Mouse (Mus musculus) common myeloid progenitor, adult 5-6 weeks (primary cell): Measurements from ENCODE around the gene Safb2. TPM values are rescaled to one million over a fixed set of nuclear protein-coding genes. Genes with fewer than 3 reads are reported as not detected.
"Not testable (repeated sequence)": the region's sequence is repeated elsewhere in the genome, so short reads cannot be mapped to it uniquely, and the experiment has no call there.

Experiments
- ATAC-seq: replicated peaks from 2 replicates; pipeline ENCODE4 v1.8.0; 2016; ENCODE audit warnings: low read depth, mild to moderate bottlenecking, moderate TSS enrichment, inconsistent platforms; ENCODE audit not compliant: poor library complexity, severe bottlenecking
- total RNA-seq: library from RNA; stranded (forward); fragments of 200-1000, 187-1606 nt; gene quantifications from 2 replicates; pipeline ENCODE4 v1.2.3, GENCODE M21; 2017

The Safb2 gene
- 94.8 and 99.4 TPM in 2 replicates for total RNA-seq

DNA sequence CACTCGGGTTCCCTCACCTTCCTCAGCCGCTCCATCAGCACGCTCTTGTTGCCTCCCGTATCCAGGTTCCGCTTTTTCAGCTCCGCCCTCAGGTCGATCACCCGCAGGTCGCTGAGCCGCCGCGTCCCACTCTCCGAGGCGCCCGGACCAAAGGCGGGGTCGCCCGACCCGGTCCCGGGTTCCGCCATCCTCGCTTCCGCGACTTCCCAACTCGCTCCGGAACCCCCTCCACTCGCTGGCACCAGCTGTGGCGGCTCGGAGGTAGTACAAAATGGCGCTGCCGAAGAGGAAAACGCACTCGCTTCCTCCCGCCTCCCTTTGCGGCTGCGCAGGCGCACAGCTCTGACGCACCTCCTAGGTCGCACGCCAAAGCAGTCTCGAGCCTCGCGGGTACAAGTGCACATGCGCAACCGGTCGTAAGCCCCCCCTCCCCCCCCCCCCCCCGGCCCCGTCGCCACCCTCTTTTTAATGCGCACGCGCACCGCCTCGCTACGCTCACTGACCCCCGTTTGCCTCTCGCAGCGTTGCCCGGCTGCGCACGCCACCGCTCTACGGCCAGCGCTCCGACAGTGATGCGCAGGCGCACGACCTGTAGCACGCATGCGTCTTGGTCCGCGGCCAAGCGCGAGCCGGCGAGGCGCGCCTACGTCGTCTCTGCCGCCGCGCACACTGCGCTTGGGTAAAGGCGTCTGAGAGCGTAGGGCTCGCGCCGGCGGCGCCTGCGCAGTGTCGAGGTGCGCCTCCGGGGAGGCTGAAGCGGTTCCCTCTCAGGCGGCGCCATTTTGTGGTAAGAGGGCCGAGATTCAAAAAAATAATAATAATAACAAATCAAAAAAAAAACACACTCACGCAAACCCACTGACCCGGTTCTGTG is at the start of gene Safb2, which contains the start of gene Safb:
Gene Safb2 (minus strand): TSS at position 329 of the 874 bp plus-strand sequence.
Gene Safb (plus strand): TSS at position 569 of the 874 bp plus-strand sequence.
- peak; percentile 76 for ATAC-seq

DNA sequence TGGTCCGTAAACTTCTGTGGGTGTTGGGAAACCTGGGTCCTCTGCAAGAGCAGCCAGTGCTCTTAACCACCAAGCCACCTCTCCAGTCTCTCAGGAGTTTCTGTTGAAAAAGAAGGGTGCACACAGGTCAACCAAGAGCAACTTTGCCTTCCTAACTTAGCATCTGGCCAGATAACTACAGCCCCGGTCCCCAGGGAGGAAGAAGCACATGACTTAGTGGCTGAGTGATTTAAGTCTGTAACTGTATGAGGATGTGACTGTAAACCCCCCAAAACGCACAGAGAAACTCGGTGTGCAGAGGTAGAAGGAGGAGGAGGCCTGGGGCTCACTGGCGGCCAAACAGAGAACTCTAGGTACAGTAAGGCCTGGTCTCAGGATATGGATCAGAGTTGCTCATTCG is 49.6 kb upstream of the Safb2 start:
- no peak for ATAC-seq

DNA sequence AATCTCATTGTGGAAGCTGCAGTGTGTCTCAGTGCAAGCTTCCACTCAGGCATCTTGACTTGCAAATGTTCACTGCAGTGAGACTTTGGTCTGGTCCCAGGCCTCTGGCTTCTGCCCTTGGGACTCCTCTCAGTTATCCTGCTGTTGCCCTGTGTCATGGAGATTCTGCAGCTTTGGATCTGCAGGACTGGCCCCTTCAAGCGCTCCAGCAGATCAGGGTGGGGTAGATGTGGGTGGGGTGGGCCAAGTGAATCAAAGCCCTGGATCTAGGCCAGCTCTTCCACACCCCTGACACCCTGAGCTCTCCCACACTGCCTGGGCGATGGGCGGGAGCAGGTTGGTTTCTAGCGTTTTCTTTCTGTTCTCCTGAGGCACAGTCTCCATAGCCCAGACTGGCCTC is 47.4 kb upstream of the Safb2 start:
- ATAC-seq, result no peak

DNA sequence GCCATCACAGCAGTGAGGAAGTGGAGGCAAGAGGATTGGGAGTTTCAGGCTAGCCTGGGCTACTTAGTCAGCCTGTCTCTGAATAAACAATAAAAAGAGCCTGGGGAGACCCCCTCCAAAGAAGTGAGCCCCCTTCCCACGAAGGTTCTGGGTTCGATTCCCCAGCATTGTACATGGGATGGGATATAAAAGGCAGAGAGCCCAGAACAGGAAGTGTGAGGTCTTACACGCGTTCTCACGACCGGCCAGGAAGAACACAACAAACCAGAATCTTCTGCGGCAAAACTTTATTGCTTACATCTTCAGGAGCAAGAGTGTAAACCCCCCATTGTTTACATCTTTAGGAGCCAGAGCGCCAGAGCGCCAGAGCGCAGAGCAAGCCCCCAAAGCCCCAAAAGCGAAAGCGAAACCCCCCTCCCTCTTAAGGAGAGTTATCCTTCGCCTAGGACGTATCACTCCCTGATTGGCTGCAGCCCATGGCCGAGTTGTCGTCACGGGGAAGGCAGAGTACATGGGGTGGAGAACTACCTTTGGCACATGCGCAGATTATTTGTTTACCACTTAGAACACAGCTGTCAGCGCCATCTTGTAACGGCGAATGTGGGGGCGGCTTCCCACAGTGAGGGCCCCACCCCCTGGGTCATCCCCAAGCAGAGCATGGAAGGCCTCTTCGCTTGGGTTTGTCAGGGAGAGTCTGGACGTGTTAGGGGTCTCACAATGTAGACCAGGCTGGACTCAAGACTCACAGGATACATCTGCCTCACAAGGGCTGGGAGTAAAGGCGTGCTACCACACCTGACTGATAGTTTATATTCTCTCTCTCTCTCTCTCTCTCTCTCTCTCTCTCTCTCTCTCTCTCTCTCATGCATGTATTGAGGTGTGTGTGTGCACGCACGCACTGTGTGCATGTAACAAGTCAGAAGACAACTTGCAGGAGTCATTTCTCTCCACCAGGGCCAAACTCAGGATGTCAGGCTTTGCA is 45.7 kb upstream of the Safb2 start:
- not testable (repeated sequence) for ATAC-seq

DNA sequence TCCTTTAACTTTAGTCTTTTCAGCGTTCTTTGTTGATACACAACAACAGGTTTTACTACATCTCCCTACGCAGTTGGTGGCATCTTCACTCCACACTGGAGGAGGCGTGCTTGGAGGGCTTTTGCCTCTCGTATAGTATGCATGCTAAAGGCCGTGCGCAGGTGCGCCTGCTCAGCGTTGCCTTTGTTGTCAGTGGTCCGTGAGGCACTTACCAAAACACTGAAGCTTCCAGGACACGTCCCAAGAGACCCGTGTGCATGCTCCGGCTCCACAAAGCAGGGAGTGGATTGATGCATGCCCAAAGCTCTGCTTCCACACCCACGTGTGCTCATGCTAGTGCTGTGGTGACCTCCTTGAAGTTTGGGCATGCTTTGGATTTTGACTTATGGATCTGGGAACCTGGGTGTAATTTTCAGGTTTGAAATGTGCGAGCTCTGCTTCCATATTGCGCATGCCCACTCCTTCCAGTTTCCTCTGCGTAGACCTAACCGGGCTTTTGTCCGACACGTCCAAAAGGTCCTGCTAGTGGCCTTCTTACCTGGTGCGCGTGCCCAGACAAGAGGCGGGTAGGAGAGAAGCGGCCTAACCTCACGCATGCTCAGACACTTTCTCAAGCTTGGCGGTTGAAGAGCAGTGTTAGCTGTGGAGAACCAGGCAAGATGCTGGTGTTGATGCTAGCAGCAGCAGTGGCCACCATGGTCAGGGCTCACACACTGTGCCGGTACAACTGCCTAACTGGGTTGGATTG is 43.3 kb upstream of the Safb2 start, which contains the start of gene Catsperd:
Gene Catsperd (plus strand): TSS at position 614 of the 748 bp plus-strand sequence.
- ATAC-seq, result 0 out of 2 replicates have a peak, but pooled peaks have one; percentile 4

DNA sequence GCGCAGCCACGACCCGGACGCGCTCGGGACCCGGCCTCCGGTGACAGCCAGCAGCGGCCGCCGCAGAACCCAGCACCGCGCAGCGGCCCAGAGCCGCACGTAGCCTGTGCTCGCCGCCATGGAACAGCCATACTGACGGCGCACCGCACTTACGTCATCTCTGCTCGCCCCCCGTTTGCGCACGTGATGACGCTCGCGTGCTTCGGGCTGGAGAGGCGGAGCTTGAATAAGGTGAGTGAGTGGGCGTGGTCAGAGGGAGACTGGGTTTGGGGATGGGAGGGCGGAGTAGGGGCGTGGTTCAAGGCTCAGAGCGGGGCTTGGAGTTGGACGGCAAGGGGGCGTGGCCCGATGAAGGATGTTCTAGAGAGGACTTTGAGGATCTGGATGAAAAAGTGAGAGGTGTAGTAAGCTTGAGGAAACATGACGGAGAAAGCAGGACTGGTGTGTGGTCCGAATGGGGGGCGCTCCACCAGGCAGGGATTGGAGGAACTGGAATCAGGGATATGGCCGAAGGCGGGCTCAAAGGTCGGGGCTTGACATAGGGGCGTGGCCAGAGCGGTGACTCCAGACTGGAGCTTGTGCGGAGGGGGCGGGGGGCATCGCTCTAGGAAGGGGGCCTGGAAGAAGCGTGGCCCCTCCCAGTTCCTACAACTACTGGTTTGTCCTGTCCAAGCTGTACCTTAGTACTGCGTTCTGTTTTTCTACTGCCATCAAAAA is 42.5 kb upstream of the Safb2 start, which contains the start of gene Lonp1:
Gene Lonp1 (minus strand): TSS at position 134 of the 717 bp plus-strand sequence.
- ATAC-seq, result peak; percentile 92

DNA sequence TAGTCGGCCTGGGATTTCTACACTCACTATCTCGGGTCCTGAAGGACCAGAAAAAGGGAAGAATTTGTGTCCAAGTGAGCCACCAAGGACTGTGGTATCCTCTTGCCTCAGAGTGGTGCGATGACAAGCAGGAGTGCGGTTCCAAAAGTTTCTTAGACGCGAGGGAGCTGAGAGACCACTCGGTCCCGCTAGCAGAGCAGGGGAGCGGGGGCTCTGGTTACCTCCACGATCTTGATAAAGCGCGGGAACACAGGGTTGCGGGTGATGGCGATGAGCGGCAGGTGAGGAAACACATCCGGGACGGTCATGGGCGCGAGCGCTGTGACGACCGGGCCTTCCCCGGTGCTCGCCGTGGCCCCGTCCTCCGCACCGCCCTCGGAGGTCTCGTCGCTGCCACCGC is 41.9 kb upstream of the Safb2 start:
- ATAC-seq, result 0 out of 2 replicates have a peak, but pooled peaks have one; percentile 9

DNA sequence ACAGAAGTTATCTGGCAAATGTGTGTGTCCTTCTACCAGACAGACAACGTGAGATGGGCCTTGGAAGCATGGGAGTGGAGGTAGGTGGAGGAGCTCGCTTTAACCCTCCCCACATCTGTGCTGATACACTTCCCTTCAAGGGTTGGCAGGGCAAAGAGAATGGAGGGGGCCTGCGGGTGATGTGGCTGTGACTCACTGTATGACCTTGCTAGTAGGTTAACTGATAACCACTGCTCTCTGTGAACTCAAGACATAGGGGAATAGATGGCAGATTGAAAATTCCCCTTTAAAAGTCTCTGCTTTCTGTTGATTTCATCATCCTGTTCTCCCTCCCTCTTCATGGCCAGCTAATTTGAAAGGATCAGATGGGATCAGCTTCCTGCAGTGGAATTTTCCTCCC is 41.1 kb upstream of the Safb2 start:
- no peak for ATAC-seq

DNA sequence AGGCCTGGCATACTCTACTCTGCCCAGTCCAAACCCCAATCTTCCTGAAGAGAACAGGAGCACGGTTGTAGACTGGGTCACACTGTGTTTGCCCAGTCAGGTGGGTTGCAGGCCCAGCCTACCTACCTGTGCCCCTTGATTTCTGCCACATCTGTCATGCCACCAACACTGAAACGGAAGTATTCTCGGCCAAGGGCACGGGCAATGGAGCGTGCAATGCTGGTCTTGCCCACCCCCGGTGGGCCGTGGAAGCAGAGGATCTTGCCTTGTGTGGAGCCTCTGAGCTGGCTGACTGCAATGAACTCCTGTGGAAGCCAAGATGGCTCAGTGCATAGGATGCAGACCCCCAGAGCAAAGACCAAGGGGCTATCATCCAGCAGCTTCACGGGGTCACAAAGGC is 33.2 kb upstream of the Safb2 start:
- ATAC-seq, result no peak

DNA sequence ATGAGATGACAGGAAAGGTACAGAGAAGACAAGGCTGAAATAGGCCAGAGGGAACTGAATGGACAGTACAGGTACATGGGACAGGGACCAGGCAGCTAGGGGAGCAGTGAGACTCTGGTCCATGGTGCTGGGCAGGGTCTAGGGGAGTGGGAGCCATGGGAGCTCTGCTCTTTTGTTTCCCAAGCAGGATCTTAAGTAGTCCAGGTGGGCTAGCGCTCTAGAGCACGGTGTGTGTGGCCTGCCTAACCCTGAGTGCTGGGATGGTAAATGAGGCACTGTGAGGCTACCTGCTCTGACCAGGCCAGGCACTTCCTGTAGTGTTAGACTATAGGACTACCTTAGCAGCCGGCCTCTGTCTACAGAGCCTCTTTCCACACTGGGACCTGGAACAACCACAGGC is 32.3 kb upstream of the Safb2 start:
- ATAC-seq, result no peak

DNA sequence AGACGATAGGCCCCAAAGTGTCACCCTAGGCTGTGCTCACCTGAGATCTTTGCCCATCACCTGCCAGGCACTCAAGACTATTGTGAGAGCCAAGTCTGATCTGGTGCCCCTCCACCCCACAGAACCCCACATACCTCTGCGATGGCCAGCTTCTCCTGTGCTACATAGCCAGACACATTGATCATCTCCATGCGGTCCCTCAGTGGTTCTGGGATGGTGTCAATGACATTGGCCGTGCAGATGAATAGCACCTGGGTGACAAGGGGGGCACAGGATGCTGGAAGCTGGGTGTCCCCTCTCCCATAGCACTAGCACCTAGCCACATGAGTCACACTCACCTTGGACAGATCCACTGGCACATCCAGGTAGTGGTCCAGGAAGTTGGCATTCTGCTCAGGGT is 31.4 kb upstream of the Safb2 start:
- ATAC-seq, result no peak

DNA sequence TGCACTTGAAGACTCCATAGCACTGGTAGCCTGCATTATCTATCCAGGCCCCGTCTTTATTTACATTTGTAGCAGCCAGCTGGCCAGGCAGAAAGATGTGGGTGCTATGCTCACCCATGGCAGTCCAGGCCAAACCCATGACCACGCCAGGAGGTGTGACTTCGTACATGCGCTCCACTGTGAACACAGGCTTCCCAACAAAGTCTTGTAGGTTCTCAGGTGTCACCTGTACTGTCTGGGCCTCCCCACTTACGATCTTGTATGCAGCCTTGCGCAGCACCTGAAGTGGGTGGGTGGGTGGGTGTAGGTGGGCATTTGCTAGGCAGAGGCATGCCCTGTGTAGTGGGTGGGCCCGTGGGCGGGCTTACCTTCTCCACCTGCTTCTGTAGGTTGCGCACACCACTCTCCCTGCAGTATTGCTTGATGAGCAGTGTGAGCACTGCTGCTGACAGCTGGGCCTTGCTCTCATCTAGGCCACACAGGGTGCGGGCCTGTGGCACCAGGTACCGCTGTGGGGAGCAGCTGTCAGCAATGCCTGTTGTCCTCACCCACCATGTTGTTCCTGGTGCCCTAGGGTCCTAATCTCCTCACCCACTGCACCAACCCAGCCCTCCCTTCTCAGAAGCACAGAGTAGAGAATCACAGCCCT is 30.9 kb upstream of the Safb2 start:
- ATAC-seq, result no peak

DNA sequence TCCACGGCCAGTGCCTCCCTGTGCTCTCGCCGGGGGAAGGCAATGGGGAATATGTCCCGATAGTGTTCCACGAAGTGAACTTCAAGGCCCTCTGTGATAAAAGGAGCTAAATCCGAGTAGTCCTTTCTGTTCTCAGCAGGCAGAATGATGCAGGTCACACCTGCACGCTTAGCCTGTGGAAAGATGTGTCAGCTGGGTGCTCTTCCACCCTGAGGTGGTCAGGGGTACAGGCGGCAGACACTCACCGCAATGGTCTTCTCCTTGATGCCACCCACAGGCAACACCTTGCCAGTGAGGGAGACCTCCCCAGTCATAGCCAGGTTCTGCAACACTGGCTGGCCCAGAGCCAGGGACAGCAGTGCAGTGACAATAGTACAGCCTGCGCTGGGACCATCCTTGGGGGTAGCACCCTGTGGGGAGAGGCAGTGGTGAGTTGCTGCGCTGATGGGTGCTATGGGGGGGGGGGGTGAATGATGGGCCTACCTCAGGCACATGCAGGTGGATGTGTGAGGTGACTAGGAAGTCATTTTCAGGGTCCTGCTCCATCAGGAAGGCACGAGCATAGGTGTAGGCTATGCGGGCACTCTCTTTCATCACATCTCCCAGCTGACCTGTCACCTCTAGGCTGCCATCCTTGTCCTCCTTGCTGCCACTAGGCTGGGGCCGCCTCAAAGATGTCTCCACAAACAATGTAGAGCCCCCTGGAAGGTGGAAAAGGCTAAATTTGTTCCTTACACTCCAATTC is 30.2 kb upstream of the Safb2 start:
- no peak for ATAC-seq

DNA sequence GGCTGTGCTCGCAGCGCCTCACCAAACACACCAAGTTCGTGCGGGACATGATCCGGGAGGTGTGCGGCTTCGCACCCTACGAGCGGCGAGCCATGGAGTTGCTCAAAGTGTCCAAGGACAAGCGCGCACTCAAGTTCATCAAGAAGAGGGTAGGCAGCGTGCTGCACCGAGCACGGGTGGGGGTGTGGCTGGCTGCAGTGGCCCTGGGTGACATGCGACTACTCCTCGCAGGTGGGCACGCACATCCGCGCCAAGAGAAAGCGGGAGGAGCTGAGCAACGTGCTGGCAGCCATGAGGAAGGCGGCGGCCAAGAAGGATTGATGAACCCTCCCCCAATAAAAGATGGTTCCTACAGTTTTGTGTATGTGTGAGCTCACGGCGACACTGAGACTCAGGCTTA is 29.5 kb upstream of the Safb2 start:
- not testable (repeated sequence) for ATAC-seq

DNA sequence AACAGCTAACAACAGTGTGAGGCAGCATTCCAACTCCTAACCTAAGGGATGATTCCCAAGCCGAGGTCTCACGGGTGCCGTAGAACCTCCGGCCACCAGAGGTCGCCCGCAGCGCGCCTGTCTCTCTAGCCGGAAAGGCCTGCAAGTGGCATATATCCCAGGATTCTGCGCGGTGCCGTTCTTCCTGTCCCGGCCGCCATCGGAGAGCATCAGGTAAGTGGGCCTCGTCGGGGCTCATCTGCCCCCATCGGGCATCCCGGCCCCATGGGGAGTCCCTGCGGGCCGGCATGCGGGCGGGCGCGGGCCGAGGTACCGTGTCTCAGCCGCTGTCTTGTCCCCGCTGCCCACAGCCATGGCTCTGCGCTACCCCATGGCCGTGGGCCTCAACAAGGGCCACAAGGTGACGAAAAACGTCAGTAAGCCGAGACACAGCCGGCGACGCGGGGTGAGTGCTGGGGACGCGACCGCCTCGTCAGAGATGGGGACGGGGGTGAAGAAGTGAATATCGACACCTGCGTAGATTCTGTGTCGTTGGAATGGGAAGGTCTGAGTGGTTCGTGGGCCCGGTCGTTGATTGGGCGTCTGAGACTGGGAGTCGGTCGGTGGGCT is 29.0 kb upstream of the Safb2 start, which contains the start of gene Rpl36:
Gene Rpl36 (plus strand): TSS at position 181 of the 609 bp plus-strand sequence.
- ATAC-seq, result peak; percentile 54

DNA sequence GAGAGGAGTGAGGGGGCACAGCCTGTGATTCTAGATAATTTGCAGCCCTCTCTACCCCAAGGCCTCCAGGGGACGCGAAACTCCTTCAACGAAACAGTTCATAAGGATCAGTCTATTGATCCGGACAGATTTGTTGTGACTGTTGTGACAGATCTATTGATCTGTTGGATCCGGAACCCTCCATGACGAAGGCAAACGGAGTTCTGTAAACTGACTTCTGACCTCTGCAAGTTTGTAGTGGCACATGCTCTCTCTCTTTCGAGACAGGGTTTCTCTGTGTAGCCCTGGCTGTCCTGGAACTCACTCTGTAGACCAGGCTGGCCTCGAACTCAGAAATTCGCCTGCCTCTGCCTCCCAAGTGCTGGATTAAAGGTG is 28.2 kb upstream of the Safb2 start:
- ATAC-seq, result not testable (repeated sequence)

DNA sequence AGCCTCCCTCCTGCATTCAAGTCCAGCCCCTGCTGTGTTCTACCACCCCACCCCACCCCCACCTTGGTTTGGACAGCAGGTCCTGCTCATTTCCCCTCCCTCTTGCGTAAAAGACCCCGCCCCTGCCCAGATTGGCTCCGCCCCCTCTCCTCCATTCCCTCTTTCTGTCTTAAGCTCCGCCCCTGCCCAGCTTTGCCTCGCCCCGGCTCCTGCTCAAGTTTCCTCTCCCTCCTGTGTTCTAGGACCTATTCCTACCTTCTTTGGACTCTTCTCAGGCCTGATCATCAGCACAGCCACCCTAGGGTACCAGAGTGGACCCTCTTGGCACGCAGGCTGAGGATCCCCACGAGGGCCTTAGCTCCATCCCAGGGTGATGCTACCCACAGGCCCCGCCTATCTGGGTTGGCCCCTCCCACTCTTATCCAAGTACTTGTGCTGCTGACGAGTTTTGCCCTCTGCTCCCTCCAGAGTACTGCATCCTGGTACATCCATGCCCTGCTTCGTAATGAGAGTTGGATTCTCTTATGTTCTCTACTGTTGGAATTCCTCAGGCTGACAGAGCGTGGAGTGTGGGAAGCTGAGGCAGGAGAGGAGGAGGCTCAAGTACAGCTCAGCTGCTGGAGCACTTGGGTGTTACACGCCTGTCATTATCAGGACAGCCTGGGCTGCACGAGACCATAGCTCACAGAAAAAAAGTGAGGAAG is 27.6 kb upstream of the Safb2 start:
- ATAC-seq, result peak; percentile 13; the same call in 1 of the 2 replicates
